Mouse (Mus musculus): ENCODE measurements around the gene Tmem240.
"Not testable (repeated sequence)": the region's sequence is repeated elsewhere in the genome, so short reads cannot be mapped to it uniquely, and the experiment has no call there.

The Tmem240 gene

DNA sequence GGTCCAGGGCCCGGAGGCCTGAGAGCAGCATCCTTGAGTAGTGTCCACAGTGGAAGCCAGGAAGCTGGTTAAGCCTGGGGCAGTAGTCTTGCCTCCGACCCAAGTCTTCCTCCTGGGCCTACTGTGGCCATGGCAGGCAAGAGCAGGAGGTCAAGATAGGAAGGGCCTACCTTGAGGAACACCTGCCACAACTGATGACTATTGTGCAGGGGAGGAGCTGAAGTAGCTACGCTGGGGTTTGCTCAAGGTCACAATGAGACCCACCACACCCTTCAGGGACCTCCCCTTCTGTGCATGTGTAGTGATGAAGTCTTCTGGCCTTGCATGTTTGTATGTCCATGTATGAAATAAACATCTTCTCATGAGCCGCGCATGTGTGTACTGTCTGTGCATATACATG is 1.2 kb downstream of the Tmem240 start:
- no peak for DNase-seq

DNA sequence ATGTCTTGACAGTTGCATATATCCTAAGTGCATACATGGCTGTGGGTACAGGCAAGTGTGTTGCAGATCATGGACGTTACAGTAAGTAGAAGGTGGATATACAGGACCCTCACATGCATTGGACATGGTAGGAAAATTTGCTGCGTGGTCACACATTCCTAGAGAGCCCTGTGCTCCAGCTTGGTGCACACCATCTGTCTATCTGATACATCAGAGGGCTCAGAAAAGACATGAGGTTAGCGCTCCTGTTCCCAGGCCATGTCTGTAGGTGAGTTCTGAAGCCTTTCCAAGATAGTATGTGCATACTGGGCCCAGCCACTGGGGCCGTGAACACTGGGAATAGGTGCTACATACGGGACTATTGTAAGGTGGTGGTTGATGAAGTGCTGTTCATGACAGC is 1.8 kb downstream of the Tmem240 start:
- no peak for DNase-seq

DNA sequence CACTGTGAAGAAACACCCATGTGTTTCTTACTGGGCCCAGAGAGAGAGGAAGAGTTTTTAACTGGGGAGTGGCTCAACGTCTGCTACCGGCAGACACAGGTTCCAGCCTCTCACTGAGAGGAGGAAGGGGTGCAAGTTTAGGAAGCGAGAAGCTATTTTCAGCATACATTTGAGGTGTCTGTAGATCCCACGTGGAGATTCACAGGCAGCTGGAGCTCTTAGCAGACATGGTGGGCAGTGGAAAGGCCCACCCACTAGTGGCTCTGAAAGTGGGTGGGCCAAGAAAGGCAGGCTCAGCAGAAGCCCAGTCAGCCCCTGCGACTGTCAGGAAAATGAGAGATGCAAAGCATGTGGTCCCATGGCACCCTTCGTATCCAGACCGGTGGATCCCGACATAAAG is 3.7 kb downstream of the Tmem240 start:
- DNase-seq, result no peak

DNA sequence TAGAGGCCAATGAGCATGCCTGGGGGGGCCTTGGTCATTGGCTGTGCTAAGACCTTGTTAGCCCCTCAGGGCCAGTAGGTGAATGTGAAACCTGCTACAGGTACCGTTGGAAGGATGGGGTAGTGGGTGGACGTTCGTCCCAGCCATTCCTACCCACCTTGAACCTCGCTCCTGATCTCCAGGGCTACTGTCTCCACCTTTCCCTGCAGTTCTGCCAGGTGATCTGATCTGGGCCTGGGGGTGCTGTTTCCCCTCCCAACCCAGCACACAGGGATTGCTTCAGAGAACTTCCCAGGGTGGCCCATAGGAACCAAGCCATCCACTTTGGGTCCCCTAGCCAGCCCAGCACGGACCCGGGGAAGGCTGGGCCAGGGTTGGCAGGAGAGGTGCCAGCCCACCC is 4.6 kb downstream of the Tmem240 start:
- DNase-seq, result no peak

DNA sequence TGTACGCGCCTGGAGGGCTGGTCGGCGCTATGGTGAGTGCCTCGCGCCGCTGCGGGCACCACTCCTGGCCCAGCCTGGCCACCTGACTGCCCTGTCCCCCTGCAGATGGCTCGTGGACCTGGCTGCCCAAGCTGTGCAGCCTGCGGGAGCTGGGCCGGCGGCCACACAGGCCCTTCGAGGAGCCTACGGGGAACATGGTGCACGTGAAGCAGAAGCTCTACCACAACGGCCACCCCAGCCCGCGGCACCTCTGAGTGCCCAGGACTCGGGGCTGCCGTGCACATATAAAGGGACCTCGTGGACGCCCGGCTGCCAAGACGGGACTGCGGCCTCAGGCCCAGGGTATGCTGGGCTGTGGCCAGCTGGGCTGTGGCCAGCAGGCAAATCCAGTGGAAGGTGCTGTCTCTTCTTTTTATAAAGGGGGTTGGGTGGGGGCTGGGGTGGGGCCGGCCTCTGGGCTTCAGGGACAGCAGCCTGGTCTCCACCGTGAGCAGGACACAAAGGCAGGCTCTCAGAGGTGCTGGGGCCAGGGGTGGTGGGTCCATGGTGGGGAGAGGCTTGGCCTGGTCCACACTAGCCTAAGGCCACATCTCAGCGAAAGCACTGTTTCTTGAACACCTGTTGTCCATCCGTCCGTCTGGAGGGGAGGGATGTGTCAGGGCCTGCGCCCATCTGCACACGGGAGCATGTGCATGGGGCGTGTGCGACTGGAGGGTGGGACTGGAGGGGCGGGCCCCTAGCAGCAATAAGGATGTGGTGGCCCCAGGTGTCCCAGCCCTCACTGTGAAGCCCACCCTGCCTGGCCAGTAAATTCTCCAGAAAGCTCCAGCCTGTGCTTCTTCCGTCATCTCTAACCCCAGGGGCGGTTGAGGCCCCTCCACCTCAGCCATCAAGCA is 5.4 kb downstream of the Tmem240 start:
- DNase-seq, result peak; percentile 77

DNA sequence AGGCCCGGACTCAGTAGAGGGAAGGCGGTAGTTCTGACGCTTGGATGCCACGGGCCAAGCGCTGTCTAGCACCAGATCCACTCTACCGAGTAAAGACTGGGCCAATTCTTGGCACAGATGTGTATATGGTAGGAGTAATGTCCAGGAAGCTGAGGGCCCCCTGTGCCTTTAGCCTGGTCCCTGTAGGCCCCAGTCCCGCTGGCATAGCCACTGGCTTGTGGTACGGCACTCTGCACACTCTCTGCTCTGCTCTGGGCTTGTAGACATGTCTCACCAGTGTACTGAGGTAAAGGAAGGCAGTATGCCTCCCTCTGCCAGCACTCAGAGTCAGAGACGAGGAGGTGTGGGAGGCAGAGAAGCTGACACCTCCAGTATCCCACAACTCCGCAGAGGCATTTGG is 6.1 kb downstream of the Tmem240 start:
- not testable (repeated sequence) for DNase-seq

DNA sequence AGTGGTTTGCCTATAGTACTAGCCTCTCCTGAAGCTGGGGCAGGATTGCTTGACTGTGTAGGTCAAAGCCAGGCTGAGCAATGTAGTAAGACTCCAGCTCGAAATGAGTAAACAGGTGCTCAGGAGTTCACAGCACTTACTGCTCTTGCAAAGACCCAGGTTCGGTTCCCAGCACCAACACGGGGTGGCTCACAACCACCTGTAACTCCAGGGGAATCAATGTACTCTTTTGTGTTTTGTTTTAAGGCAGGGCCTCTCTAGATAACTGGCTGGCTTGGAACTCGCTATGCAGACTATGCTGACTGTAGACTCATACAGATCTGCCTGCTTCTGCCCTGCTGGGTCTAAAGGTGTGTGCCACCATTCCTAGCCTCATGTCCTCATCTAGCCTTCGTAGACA is 8.1 kb downstream of the Tmem240 start:
- DNase-seq, result no peak

DNA sequence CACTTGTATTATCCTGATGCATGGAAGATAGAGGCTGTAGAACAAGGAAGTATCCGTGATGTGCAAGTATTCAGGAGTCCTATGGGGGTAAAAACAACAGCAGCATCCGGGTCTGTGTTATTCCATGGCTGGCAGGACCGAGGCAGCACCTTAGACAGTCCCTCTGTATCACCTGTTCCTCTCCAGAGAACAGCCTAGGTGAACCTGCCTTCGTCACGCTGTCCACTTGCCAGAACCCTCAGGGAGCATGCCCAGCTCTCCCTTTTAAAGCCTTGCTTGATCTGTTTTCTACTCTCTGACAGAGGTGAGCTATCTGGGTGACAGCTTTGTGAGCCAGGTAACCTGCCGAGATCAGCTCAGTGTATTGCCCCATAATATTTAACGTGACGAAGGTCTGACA is 9.9 kb downstream of the Tmem240 start:
- DNase-seq, result peak; percentile 49

DNA sequence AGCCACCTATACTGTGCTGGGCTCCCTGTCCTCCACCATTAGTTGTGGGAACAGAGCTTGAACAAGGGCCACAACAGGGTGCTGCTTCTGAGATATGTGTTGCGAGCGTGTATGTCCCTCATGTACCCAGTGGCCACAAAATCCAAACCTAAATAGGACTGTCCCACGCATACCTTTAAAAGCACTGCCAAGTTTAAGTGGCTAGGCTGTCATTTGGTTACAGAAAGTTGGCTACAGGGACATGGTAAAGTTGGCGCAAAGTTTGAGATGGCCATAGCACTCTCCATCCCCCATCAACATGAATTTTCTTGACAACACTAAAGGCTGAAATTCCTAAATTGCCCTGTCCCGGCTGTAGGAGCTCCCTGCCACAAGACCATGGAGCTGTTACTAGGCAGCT is 10.5 kb downstream of the Tmem240 start:
- DNase-seq, result no peak

DNA sequence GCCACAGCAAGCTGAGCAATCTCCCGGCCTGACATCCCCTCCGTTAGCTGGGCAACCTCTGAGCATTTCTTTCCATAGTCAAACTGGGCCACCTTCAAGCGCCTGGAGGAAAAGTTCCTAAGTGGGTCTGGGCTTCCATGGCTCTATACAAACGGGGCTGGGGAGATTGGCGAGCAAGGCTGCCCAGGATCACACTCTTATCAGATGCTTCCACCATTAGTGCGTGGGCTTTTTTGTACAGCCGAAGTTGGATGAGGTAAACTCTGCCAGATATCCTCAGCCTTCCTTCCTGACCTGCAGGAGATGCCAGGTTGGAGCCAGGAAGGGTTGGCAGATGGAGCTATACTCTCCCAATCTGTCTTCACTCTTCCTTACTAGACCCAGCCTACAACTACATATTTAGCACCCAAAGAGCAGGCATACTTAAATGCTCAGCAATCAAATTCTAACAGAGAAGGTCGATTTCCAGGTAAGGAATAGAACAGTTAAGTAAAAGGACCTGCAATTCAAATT is 11.5 kb downstream of the Tmem240 start:
- peak; percentile 73 for DNase-seq

DNA sequence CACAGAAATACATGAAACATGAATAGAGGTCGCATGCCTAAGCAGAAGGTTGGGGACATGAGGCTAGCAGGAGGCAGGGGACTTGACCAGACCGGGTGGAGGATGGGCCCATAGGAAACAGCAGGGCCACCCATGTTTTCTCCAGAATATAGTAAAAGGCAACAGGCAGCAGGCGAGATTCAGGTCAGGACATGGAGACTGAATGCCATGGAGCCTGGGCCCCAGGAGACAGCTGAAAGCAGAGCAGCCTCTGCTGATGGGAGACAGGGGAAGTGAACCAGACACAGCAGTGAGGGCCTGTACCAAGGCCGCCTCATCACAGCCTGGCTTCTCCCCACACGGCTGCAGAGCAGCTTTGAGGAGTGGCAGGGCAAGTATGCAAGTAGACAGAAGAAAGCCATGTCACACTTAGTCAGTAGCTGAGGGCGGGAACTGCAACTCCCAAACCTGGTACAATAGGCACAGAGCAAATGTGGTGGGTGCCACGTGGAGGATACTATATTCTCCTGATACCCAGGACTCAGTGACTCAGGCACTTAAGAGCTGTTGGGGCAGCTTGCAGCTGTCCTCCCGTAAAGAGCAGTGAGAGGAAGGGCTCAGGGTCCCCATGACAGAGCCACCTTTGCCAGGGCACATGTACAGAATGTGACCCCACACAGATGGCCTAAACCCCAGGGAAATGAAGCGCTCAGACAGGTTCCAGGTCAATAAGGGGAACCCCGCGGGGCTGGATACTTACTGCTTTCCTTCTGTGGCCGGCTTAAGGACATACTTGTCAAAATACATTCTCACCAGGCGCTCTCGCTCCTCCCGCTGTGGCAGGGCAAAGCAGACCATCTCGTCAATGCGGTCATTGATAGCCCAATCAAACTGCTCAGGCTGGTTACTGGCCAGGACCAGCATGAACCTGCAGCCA is 12.2 kb downstream of the Tmem240 start:
- peak; percentile 46 for DNase-seq

DNA sequence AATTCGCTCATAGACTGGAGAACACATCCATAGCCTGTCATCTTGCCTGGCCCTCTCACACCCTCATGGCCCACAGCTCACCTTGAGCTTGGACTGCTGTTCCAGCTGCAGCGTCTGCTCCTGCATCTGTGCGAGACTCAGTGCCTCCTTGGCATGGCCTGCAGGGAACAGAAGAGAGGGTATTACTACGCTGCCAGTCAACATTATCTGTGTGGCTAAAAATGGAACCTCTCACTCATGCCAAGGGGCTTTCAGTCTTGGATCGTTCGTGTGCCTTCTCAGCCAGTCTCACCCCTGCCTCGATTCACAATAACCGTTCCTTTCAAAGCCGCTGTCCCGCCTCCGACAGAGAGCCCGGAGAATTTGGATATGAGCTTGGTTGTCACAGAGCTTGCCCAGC is 22.4 kb downstream of the Tmem240 start:
- no peak for DNase-seq

DNA sequence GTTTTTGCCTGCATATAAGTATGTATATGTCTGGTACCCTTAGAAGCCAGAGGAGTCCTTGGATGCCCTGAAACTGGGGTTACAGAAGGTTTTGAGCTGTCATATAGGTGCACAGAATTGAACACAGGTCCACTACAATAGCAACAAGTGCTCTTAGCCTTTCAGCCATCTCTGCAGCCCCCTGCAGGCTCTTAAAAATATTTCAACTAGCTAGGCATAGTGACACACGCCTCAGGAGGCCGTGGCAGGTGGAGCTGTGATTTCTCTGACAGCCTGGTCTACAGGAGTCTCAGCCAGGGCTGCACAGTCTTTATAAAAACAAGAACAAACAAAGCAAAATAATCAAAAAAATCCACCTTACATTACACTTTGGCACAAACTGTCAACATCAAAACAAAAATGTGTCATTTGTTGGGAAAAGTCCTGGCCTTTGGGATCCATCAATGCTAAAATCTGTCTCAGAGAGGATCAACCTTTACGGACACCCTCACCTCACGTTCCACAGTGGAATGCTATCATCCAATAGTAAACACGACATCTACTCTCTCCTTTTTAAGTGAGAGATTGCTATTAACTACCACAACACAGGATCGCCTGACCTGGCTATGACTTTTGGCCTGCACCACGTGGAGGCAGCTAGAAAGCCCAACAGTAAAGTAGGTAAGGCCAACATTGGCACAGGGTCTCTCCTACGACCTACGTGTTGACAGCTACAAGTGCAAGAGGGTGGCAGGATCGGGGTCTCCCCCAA is 25.4 kb downstream of the Tmem240 start:
- DNase-seq, result no peak

DNA sequence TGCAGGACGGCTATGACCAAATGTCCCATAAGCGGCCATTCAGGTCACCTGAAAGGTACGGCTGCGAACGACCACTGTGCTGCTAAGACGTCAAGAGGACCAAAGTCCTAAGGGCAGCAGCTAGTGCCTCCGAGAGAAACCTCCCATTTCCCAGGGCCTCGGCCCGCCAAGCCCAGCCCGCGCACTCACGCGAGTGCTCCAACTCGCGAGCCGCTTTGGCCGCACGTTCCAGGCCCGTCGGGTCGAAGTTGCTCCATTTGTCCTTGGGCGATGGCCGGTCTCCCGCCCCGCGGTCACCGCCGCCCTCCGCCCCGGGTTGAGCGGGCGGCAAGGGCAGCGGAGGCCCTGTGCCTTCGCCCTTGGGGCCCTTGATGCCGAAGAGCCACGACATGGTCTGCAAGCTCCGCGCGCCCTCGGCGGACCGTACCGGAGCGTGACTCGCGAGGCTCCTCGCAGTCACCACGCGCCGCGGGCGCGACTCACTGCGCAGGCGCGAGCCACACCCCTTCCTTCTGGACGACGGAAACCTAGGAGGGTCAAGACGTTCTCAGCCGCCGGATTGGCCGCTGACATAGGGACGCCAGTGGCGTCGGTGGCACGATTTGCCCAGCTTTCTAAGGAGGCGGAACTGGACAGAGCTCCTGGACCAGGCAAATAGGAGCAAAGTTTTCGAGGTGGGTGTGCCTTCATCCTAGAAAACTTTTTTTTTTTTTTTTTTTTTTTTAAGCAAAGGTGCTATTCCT is 26.2 kb downstream of the Tmem240 start, which contains the start of gene Atad3a:
TSS of gene Atad3a (minus strand) at position 481 of the 743 bp plus-strand sequence.
- DNase-seq, result peak; percentile 96

DNA sequence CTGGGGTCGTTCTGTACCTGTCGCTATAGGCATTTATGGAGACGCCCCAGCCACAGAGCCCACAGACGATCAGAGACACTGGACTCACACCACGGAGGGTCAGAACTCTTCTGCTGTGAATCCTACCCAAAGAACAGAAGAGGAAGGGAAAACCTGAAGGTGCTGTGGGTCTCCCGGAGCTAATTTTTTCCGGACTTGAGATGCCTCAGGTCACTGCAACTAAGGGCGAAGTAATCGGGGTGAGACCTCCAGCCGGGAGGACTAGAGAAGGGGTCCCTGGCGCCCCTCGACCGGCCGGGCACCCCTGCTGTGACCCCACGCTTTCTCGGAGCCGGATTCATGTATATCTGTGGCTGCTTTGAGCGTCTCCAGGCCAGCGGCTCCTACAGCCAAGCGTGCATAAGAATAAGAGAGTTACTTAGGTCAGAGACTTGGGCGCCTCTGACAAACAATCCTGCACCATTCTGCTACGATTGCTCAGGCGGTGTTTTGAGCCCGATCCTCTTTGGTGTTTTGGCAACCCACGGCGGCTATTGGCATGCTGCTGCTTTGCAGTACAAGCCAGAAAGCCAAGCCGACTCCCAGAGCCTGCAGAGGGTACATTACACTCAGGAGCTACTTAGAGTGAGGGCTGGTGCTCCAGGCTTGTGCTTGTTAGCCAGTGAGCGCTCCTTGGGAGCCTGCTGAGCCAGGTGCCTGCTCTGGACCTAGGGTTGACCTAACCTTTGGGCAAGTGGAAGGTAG is 26.9 kb downstream of the Tmem240 start:
- DNase-seq, result no peak

DNA sequence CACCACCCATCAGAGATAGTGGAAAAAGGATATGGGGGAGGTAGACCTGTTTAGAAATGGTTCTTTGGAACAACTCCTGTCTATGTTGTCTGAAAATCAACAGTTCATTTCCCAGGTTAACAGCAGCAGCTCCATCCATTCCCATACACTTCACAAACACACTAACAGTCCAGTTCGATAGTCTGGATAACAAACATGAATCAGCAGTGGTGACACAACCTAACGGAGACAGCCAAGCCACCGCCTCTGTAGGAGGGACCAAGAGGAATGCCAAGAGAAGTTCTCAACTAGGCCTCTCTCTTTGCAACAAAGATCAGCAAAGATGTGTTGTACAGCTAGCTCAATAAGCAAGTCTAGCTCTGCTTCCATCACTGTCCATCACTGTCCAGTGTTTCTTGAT is 27.8 kb downstream of the Tmem240 start:
- no peak for DNase-seq

DNA sequence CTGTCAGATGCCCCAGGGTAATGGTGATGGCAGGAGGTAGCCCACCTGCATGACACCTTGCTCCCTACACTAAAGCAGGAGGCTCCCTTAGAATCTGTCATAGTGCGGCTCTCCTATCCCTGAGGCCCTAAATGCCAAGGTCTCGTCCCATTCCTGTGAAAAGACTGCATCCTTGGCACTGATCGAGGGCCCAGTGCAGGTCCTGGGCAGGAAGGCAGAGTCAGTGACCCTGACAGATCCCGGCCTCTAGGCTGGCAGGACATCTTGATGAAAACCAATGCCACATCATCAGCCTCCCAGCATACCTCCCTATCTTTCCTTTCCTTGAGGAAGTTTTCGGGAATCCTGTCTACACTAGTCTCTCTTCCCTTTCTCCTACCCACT is 34.9 kb downstream of the Tmem240 start:
- DNase-seq, result no peak

DNA sequence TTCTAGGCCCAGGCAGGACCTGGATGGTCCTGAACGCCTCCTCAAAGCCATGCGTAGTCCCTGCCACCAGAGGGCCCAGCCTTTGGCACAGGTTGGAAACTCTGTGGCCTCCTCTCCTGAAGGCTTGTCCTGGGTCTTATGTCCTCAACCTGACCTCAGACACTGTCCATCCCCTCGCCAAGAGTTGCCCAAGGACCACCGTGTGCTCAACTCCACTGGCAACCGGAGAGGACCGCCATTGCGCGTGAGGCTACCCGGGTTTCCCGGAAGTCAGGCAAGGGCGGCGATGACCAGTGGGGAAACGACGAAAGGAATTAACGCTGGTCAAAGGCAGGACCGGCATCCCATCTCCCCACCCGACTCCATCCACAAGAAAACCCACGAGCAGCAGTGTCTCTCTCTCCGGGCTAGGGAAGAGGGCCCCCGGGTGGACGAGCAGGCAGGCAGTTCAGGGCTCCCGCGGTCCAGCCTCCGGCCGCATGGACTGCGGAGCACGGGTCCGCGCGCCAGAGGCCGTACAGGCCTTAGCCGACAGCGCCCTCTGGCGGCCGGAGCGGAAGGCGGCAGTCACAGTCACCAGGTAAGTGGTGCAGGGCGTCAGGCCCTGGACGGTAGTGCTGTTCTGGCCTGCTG is 35.4 kb downstream of the Tmem240 start:
- peak; percentile 93 for DNase-seq

DNA sequence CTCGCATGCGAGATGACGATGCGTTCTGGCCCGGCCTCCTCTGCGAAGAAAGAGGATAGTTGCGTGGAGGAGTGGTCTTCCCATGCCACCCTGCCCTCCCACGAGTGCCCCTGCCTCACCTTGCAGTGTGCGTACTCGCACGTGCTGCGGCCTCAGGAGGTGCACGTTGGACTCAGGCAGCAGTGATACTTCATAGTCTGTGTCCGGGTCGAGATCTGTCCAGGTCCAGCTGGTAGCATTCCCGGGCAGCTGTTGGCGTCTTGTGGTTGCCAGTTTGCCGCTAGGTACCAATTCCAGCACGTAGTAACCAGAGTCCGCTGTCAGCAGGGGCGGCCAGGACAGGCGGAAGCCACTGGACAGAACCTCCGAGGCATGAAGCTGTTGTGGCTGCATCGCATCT is 36.0 kb downstream of the Tmem240 start:
- DNase-seq, result no peak

DNA sequence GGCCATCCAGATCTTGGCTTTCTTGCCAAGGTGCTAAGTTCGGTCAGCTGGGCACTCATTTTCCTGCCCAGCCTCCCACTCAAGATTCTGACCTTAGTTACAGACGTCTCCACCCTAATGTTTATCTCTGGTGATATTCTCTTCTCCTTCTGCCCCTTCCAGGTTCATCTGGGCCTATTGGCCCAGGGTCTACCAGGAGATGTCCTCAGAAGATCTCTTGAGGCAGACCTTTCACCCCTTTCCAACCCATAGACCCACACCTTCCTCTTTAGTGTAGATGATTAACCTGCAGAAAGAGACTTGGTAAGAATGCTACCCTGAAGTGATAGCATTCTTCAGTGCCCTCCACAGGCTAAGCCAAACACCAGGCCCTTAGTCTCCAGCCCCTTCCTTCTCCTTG is 37.1 kb downstream of the Tmem240 start:
- no peak for DNase-seq

DNA sequence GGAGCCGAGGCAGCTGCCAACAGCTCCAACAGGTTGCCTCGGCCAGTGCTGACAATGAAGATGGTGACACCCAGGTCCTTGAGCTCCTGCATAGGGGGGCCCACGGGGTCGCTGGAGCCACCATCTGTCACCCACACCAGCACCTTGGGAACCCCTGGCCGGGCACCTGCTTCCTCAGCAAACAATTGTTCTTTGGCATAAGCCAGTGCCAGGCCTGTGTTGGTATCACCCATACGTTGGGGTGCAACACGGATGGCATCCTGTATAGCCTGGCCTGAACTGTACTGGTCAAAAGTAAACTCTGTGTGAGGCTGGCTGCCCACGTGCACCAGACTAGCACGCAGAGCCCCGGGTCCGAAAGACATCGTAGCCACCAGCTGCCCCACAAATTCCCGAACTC is 38.2 kb downstream of the Tmem240 start:
- DNase-seq, result no peak

Measured in cerebellum, adult 11 months (tissue).